Mouse (Mus musculus) granulocyte monocyte progenitor cell, adult 5-6 weeks (primary cell): ENCODE measurements around the gene Olr1. TPM values are rescaled to one million over a fixed set of nuclear protein-coding genes. Genes with fewer than 3 reads are reported as not detected.

ENCODE experiments used
- ATAC-seq: replicated peaks from 2 replicates; pipeline ENCODE4 v1.8.0; 2016; ENCODE audit warnings: mild to moderate bottlenecking, moderate TSS enrichment, inconsistent platforms; ENCODE audit not compliant: poor library complexity, severe bottlenecking
- total RNA-seq, 2 experiments: library from RNA; stranded (forward) in 1 of 2; stranded (reverse) in 1 of 2; fragments of 200-712, 200-1000 nt in 1 of 2; fragments of >200 nt in 1 of 2; fragmentation: Nextera tagmentation in 1 of 2; gene quantifications; 2 replicates each; pipeline ENCODE4 v1.2.3; 2014 to 2017

Gene Olr1
- total RNA-seq, 2 experiments from 2014 or later = 18.4 to 23.2 TPM

DNA sequence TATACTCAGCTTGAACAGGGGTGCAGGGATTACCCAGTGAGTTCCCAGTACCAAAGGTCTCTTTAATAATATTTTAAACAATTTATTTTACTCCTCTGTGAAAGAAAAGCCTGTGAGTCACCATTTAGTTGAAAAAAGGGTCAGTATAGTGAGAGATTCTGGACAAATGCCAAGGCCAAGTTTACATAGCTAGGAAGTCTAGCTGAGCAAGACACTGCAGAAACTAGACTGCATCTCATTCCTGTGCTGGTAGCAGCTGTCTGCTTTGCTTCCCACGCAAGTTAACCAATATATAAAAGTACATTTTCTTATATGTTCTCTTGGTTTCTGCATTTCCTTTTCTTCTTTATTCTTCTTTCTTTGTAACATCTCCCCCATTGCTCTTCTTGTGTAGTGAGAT is 6.4 kb upstream of the Olr1 start:
- ATAC-seq = no peak

DNA sequence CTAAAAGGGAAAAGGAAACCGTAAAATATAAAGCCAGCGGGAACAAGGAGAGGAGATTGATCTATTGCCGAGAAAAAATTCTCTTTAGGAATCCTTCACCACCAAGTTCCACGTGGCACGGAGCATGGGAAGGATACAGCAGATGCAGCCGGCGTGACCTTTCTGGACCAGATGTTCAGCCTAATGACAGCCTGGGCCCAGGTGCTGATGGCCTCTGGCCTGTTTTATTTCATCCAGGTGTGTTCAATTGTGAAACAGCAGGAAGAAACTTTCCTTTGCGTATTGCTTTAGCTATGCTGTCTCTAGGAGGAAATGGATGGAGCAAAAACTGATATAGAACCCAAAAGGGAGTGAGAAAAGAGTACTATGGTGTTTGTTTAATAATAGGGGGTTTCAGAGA is 5.9 kb upstream of the Olr1 start:
- ATAC-seq = no peak

DNA sequence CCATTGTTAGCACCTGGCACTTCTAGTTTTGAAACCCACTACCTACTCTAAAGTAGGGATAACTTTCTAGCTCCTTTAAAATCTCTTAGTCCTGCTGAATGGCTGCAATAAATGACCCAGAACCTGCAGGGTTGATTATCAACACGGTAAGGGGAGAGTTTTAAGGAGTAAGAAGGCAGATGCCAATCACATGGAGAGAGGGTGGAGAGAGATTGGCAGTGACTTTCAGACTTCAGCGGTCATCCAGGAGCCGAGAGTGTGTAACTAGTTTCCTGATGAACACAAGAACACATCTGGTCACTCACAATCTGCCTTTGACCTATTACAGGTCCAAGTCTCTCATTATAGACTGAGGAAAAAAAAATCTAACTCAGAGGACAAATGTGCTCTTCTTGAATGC is 5.4 kb upstream of the Olr1 start, which contains the start of gene Tmem52b:
TSS of gene Tmem52b (plus strand) at position 189 of the 400 bp plus-strand sequence.
- ATAC-seq = no peak

DNA sequence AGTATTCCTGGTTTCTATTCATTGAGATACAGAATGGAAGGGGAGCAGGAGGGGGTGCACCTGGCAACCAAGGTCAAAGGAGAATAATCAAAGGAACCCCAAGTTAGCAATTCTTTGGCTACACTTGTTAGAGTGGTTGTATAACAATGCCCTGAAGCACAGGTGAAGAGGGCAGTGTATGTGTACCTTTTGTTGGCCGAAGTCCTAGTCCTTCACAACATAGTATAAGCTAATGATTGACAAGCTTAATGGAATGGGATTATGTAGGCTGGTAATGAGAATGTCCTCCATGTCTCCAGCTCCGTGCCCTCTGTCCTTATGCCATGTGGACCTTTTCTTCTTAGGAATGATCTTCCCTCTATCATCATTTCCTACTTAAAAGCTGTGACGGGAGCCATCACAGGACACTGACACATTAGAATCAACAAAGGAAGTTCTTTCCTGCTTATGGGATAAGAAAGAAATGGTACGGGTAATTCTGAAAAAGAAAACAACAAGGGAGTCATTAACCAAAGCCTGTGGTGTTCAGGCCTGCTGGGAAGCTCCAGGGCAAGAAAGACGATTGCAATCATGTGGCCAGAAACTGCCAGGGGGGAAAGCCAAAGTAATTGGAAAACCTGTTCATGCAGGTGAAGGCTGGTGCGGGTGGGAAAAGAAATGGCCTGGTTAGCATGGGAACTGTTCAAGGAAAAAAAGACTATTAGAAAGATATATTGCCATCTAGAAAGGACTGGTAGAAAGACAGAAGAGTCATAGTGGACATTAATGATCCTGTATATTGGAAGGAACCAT is 3.4 kb upstream of the Olr1 start:
- no peak for ATAC-seq

DNA sequence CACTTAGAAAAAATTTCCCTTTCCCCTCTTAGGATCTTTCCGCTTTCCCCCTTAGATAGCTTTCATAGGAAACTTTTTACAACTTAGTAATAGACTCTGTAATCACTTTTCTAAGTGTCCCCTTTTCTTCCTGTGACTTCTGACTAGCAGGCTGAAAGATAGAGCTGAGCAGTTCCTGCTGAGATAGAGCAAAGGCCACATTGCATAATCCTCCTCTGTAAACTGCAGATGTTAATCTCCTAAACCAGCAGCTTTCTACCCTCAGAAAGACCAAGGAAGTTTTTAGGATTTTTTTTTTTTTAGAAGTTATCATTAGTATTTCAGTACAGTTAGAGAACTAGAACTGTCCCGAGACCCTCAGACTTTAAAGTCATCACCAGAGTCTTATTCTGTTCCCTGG is 3.5 kb downstream of the Olr1 start:
- no peak for ATAC-seq

DNA sequence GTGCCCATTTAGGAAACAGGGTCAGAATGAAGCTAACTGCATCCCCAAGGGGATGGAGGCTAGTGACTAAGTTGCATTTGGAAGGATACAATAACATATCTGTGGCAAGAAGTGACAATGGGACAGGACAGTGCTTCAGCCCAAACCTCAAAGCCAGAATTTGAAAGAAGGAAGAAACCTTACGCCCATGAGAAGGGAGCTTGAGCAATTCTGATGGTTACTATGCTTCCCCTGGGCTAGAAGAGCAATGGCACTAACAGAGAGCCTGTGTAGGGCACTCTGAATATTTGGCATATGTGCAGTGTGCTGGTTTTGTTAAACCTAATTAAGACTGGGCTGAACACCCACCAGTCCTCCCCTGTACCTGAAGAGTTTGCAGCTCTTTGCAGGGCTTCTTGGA is 7.4 kb downstream of the Olr1 start:
- ATAC-seq = peak; percentile 67

DNA sequence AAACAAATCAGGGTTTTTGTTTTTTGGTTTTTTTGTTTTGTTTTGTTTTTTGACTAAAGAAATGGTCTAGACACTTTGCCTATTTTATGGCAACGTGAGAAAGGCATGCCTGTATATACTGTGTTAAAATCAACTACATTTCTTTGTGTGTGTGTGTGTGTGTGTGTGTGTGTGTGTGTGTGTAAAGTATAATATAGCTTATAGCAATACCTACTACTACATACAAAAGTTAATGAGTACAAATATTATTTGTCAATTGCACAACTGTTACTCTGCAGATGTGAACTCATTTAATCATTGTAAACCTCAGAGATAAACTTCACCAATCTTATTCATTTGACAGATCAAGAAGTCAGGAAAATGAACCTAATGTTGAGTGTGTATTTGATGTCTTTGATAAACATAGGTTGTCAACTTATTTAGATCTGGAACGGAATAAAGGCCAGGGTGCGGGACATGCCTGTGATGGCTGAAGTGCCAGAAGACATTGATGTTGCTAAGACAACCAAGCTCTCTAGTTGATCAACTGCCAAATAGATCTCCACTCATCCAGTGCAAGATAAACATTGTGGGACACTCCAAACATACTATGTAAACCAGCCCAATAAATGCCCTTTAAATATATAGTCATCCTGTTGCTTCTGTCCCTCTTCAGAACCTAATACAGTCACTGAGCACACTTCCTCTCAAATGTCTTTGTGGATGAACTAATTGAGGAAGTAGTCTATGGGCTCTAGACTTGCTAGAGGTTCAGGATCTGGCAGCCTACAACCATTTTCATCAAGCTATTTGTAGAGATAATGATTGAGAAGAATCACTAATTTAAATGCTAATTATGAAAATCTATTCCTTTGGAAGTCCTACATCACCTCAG is 9.4 kb downstream of the Olr1 start:
- peak; percentile 70 for ATAC-seq

DNA sequence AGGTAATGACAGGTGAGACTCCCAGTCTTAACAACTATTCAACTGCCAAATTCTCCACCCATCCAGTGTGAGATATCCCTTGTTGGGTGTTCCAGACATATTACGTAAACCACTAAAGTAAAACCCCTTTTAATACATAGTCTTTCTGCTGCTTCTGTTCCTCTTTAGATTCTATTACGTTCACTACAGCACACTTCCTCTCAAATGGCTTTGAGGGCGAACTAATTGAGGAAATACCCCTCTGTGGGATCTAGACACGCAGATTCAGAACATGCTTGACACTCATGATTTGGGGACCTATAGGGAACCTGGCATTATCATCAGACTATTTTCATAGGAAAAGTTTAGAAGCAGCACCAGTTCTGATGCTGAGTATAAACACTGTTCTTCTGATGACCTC is 12.0 kb downstream of the Olr1 start:
- ATAC-seq = peak; percentile 82

DNA sequence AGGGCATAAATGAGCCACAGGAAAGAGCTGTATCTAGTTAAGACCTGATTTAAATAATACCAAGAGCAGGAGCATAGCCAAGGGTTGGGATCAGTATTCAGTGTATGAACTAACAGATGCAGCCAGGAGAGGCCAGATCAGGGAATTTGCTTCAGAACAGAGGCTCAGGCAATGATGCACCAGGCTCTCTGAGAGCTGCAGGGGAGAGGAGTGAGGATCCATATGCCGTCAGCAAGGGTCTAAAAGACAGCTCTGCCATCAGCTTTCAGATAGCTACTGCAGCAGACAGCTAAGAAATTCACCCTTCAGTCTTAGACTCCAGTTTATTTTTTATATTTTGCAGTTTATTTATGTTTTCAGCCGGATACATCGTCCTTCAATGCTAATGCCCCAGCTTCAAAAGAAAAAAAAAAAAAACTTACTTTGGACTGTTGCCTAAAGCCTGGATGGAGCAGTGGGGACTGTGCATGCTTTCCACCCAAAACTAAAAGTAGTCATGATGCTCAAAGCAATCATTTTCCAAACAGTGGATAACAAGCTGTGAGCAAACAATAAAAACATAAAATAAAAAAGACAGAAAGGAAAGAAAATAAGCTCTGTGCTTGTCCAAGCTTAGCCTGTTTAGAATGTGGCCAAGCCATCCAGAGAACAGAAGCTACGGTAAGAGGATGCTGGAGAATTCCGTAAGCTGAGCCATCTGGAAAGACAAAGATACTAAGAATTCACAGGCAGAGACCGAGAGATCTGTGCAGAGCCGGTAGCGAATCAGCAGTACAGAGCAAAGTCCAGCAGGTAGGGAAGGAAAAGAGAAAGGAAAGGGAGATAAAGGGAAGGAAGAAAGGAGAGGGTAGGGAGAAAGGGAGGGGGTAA is 26.6 kb downstream of the Olr1 start:
- no peak for ATAC-seq

DNA sequence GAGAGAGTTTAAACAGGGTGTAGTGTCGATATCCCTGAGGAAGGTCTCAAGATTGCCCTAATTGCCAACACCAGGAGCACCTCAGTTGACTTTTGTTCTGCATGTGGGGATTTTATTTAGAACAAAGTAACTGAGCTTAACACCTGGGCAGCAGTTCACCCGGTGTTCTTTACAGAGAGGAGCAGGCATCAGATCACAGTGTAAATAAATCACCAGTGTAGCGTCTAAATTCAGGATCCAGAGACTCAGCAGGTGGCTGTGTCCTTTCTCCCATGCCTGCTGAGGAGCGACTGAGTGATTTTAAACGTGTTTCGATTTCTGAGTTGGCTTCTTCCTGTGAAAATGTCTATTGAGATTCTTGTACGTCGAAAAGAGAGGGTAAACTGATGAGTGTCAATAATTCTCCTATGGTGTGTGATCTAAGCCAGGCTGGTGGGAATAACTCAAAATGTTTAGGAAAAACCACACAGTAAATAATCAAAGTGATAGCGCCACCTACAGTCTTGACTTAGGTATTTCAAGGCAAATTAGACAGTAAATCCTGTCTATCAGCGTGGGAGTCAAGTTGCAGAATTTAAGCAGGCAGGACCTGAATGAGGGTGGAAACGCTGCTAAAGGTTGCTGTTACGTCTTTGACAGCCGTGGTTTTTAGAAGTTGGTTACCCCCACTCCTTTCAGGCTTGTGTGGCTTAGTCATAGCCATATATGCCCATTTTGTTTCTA is 30.4 kb downstream of the Olr1 start:
- peak; percentile 49 for ATAC-seq

DNA sequence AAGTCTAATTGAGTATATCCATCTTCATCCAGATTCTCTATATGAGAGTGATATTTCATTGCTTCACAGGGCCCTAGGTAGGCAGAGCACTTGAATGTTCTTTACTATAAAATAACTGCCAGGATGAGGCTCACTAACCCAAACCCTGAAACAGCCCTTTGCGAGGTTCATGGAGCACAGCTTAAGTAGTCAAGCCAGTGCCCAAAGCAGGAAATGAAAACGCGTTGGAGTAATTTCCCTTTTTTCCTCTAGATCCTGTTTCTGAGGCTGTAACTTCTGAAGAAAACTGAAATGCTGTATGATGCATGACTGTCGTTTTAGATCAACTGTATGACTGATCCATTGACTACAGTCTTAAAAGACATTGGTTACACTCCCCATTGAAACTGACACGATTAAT is 34.3 kb downstream of the Olr1 start:
- ATAC-seq = peak; percentile 71

DNA sequence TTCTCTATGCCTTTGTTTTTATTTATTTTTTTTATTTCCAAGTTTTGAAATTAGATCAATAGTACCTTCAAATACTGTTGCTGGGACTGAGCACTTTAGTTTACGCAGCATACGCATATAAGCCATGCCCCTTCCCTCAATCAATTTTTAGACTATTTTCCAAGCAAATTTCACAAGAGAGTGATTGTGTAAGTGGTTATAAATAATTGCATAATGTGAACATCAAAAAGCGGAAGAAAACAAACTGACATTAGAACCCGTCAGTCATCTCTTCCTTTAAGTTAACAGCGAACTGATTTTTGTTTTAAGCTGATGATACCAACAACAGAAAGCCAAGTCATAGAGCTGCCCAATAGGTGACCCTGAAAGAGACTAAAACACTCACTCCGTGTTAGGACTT is 35.6 kb downstream of the Olr1 start:
- ATAC-seq = peak; percentile 77

DNA sequence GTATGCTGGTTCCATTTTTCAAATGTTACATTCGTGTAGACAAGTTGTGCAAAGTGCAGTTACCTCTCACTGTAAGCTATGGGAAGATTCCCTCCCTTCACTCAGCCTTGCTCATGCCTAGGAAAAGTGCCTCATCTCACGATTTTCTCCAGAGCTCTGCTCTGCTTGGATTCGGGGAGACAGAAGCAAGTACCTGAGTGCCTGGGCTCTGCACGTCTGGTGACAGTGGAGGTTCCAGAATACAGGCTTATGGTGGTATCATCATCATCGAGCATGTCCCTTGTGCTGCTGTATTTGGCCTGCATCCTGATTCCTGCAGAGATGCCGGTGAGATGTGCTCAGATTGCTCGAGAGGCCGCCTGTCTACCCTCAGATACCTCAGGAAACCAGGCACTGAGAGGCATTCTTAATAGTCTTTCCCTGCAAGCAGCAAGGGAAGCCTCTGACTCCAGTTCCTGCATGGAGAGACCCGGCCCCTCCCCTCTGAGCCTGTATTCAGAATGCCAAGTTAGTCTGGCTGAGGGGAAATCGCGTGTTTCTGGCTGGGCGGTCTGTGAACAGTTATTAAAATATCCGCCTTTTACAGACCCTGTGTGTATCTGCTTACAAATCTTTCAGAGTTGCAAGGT is 55.4 kb downstream of the Olr1 start, which contains the start of gene Clec1a:
TSS of gene Clec1a (minus strand) at position 590 of the 629 bp plus-strand sequence.
- ATAC-seq = peak; percentile 59

DNA sequence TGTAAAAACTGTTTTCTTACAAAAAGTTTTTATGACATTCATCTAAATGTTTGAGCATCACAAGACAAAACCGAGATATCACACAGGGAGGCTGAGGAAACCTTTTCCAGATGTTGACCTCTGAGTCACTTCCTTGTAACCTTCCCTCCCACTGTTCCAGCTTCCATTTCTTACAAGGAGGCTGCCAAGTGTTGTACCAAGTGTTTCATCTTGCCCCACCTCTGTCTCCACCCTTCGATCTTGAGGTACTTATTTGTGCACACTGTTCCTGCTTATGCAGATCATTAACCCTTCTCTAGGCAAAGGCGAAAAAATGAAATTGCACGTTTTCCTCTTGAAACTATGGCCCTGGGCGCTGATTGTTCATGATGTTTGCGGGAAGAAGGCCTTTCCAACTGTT is 57.2 kb downstream of the Olr1 start:
- ATAC-seq = no peak

DNA sequence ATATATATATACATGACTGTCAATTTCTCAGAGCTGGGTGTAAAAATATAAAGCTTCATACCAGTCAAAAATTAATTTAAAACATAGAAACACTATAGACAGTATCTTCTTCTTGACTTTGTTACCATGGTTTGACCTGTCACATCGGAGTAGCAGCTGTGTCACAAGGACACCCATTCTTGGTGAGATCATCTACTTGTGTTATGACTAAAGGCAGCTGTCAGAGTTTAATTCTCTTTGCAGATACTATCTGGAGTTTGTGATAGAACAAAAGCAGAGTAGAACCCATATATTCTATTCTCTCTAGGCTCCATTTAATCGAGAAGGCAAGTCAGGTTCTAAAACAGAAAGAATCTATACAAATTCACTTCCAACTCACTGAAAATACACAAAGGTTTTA is 68.9 kb downstream of the Olr1 start:
- ATAC-seq = no peak

DNA sequence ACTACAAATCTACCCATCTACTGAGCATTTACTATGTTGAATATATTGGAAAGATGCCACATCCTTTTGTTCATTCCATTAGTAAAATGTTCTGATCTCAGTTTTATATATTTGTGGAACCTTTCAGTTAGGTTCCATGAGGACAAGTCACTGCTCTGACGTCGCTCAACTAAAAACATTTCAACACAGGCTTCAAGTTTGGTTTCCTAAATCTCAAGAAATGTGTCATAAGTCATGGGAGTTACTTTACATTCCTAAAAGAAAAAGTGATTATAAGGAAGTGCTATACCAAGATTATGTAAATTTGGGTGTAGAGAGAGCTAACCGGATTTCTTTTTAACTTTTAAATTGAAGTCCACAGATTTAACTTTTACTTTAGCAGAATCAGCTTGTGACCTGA is 70.9 kb downstream of the Olr1 start:
- peak; percentile 76 for ATAC-seq
